Mouse (Mus musculus): ENCODE results near the gene Tor2a.

Gene Tor2a

GRCm38 (mm10) chr2:32727435-32727834 lies 29.6 kb upstream of the Tor2a start:
- CTCF ChIA-PET = interaction anchor here (2.2 kb wide), 1 partner anchor 13 kb away, joined by 13 read pairs; no protein-coding TSS in a partner anchor

GRCm38 (mm10) chr2:32728463-32728862 lies 28.6 kb upstream of the Tor2a start:
- CTCF ChIA-PET = no interaction called here

DNA sequence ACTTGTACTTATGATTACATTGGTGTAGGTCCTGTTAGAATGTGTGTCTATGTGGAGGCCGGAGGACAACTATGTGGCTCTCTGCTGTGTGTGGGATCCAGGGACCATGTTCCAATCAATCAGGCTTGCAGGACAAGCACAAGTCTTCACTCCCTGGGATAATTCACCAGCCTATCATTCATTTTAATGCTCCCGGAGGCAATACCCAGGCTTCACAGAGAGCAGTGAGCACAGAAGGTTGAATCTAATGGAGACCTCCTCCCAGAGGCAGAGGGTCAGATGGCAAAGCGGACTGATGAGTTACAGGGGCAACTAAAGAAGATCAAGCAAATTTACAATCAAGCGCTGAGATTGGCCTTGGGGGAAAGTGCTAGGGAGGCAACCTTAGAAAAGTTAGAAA lies 27.5 kb upstream of the Tor2a start:
- CTCF ChIA-PET = no interaction called here

DNA sequence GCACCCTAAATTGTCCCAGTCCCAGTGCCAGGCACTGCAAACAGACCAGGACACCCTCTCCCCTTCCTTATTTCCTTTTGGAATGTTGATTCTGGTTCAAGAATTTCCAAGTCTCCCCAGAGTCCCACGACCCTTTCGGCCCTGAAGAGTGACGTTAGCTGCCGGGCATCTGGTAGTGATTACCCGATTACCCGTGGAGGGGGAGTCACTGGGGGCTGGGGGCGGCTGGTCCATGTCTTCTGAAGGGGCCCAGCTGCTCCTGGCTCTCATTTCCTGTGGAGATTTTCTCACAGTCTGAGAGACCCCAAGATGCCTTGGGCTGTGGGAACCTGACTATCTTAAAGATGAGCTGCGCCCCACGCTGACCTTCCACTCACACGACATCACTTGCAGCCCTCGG lies 26.2 kb upstream of the Tor2a start:
- CTCF ChIA-PET = no interaction called here

- CTCF ChIA-PET = no interaction called here
Measured at GRCm38 (mm10) chr2:32731911-32732310, 25.1 kb upstream of the Tor2a start.

DNA sequence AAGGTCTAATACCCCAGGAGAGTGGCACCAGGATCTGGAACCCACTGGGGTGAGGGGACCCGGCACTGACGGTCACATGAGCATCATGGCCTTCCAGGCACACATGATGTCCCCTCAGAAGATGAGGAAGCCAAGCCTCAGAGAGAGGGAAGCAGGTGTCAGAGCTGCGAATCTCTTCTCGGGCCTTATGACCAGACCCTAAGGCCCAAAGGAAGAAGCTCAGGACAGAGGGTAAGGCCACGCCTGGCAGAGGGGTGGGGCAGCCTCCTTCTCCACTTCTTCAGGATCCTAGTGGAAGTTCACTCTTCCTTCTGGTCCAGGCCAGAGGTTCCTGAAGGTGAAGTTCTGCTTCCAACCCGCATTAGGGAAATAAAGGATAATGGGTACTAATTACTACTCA lies 24.3 kb upstream of the Tor2a start:
- CTCF ChIA-PET = interaction anchor here (0.7 kb wide), 1 partner anchor 231 kb away, joined by 4 read pairs; no protein-coding TSS in a partner anchor

DNA sequence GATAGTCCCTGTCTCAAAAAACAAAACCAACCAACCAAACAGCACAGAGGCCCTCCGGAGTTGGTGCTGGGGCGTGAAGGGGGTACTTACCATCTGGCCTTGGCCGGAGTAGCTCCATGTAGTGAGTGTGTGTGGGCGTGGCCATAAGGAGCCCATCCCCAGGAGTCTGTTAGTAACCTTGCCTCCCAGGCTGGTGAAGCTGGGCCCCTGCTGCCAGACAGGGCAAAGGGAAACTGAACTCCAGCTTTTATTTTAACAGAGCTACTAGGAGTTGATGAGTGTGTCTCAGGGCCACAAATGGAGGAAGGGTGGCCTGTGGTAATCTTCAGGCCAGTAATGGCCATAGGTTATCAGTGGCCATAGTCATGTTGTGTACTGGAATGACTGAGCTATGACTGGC lies 22.6 kb upstream of the Tor2a start:
- CTCF ChIA-PET = interaction anchor here (0.5 to 0.6 kb wide), 2 partner anchors 19 to 22 kb away, joined by 3 to 5 read pairs; partner anchors contain the start of gene Tor2a

DNA sequence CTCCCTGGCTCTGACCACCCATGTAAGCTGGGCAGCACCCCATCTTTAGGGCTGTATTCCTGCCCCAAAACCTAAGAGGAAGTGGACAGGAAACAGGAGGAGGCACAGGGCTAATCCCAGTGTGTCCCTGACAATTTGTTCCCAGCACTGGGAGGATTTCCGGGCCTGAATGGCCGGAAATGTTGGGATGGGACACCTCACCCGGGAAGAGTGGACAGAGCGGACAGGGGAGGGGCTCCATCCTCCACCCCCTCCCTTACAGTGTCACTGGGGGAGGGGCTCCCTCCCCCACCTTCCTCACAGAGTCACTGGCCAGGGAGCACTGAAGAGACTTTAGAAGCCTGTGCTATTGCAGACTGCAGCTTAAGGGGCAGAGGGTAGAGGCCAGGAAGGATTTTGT lies 22.1 kb upstream of the Tor2a start:
- CTCF ChIA-PET = interaction anchor here (0.5 kb wide), 1 partner anchor 22 kb away, joined by 5 read pairs; the partner anchor contains the start of gene Tor2a

DNA sequence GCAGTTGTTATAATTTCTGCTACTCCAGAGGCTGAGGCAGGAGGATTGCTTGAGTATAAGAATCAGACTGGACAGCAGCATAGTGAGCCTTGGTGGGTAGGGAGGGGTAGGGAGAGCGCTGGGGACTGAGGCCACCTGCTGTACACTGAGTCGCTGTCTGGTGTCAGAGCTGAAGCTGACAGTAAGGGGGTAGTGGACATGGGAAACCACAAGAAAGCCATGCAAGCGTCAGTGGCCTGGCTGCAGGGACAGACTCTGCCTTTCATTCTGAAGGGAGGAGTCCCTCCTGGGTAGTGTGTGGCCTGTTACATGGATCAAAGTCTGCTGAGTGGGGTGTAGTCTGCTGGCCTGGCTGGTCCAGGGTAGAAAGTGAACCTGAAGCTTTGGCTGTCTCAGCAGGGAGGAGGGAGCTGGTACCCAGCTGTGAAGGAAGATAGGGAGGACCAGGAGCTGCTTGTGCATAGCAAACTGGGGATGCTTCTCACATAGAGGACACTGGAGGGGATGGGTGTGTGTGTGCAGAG lies 20.7 kb upstream of the Tor2a start:
- CTCF ChIA-PET = no interaction called here

DNA sequence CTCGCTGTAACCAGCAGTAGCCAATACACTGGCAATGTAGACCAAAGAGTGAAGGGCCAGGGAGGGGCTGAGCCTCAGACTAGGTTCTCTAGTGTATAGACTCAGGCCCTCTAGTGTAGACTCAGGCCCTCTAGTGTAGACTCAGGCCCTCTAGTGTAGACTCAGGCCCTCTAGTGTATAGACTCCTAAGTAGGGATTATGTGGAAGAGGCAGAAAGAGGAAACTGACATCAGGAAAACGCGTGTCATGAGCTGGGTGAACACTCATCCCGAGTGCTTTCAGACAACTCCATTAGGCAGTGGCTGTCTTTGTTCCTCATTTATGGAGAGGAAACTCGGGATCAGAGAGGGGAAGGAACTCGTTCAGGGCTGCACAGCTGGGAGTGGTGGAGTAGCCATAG lies 20.0 kb upstream of the Tor2a start:
- CTCF ChIA-PET = no interaction called here

DNA sequence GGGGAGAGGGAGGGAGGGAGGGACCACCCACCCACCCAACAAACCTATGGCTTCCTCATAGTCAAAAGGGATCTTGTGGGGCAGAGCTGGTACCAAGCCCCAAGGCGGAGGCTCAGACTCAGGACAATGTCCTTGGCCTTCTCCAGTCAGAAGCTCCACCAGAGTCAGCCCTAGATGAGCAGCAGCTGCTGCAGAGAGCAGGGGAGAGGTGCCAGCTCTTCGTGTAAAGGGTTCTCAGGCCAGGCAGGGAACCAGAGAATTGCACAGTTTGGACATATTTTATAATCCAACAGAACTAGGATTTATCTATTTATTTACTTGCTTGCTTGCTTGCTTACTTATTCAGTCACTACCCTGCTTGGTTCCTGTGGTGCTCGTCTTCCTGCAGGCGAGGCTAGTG lies 17.7 kb upstream of the Tor2a start:
- CTCF ChIA-PET = interaction anchor here (0.5 kb wide), 1 partner anchor 105 kb away, joined by 3 read pairs; no protein-coding TSS in a partner anchor

GRCm38 (mm10) chr2:32740916-32741272 lies 16.1 kb upstream of the Tor2a start, which contains the start of gene 6330409D20Rik:
Gene 6330409D20Rik (minus strand): TSS chr2:32741016.
- CTCF ChIA-PET = interaction anchor here (0.7 kb wide), 1 partner anchor 246 kb away, joined by 3 read pairs; no protein-coding TSS in a partner anchor

DNA sequence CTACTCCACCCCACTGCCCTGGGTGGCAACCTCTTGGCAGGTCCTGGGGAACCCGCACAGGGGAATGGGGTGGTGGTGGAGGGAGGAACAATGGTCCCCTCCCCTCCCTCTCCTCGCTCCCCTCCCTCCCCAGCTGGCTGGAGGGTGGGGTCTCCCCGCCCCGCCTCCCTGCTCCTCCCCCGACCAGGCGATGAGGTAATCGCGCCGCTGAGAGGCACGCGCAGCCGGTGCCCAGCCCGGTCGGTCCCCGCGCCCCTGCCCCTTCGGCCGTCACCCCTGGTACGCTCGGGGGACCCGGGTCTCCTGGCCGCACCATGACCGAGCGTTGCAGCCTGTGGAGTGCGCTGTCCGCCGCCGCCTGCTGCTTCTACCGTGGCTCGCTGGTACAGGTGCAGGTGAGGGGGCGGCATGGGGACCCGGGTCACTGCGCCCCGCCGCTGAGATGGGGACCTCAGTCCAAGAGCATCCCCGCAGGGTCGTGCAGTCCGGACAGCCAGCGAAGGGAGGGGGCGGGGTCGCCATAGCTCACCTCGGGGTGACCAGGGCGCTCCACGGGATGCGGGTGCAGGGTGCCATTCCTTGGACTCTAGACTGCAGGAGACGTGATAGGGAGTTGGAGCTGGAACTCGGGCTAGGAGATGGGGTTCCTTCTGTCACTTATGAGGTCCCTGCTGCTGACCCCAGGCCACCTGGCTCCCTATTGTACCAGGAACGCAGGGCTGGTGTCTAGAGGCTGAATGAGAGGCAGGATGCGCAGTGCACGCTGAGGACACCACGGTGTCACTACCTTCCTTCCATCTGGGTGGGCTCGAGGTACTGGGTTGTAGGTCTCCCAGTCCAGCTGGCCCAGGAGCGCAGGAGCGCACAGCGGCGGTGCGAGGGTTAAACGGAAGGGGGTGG lies 15.5 kb upstream of the Tor2a start:
- CTCF ChIA-PET = interaction anchor here (0.6 to 0.7 kb wide), 2 partner anchors 10 to 246 kb away, joined by 3 to 5 read pairs; no protein-coding TSS in a partner anchor

- CTCF ChIA-PET = interaction anchor here (0.6 kb wide), 1 partner anchor 9 kb away, joined by 5 read pairs; no protein-coding TSS in a partner anchor
Measured at GRCm38 (mm10) chr2:32742173-32742531, 14.9 kb upstream of the Tor2a start.

- CTCF ChIA-PET = no interaction called here
Measured at GRCm38 (mm10) chr2:32744272-32744982, 12.6 kb upstream of the Tor2a start.

- CTCF ChIA-PET = no interaction called here
Measured at GRCm38 (mm10) chr2:32749082-32749481, 8.0 kb upstream of the Tor2a start.

DNA sequence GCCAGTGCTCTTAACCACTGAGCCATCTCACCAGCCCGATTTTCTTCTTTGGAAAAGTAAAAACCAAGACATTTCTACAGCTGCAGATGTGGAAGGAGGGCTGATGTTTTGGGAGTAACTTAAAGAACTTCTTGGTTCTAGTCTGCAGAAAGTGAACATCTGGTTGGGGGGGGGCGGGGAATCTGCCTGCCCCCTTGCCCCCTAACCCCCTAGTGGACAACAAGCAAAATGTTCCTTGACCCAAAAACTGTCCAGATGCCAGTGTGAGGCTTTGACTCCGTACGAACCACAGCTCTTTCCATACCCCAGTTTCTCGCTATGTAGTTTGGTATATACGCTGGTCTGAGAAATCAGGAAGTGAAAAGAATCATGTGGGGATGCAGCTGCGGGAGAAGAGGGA lies 6.8 kb upstream of the Tor2a start:
- CTCF ChIA-PET = no interaction called here

GRCm38 (mm10) chr2:32750887-32751664 lies 6.0 kb upstream of the Tor2a start:
- CTCF ChIA-PET = interaction anchor here (0.9 to 1.3 kb wide), 2 partner anchors 9 to 13 kb away, joined by 5 to 6 read pairs; no protein-coding TSS in a partner anchor

GRCm38 (mm10) chr2:32751665-32752033 lies 5.4 kb upstream of the Tor2a start:
- CTCF ChIA-PET = interaction anchor here (0.6 to 1.4 kb wide), 4 partner anchors 10 to 48 kb away, joined by 3 to 6 read pairs (median 4); no protein-coding TSS in a partner anchor

DNA sequence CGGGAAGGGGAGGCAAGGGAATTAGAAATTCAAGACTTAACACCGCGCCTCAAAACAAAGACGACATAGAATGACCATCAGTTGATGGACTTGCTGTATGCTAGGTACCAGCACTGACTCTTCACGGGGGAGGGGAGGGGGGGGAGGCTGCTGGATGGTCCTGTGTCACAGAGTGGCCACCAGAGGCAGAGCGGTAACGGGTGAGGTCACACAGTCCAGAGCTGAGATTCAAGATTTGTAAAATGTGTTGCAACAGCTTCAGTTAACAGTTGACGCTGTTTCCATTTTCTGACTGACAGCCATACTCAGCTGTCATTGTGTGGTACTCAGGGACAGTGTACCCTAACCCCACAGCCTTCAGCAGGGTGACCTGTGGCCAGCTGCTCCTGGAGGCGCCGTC lies 4.9 kb upstream of the Tor2a start:
- CTCF ChIA-PET = interaction anchor here (0.6 to 1.4 kb wide), 3 partner anchors 14 to 49 kb away, joined by 3 to 6 read pairs (median 3); no protein-coding TSS in a partner anchor

GRCm38 (mm10) chr2:32756674-32757055 lies 369 bp upstream of the Tor2a start:
- CTCF ChIA-PET = interaction anchor here (0.6 to 1.3 kb wide), 5 partner anchors 9 to 625 kb away, joined by 3 to 12 read pairs (median 4); no protein-coding TSS in a partner anchor

Data from spleen, embryonic (tissue).